Mouse (Mus musculus) heart, adult 18-20 months (tissue): ENCODE measurements around the gene Ednra. TPM values are rescaled to one million over a fixed set of nuclear protein-coding genes. Genes with fewer than 3 reads are reported as not detected.

ENCODE experiments used
- DNase-seq, 2 experiments: peaks; one replicate each; pipeline ENCODE4 v3.0.0; 2021 to 2022; ENCODE audit warnings: mixed read lengths in 1 of 2
- long read RNA-seq, 2 experiments: library from polyadenylated mRNA; stranded (forward); transcript quantifications; one replicate each; pipeline ENCODE4 v2.0.0; 2021
- total RNA-seq, 2 experiments: library from RNA; stranded (reverse); gene quantifications; 2 replicates each; pipeline ENCODE4 v1.2.3; 2021

The Ednra gene
- total RNA-seq: 10 to 100 TPM; 42.7 to 51.6 TPM
- long read RNA-seq, experiment 1, transcript Ednra-201 (8 exons, 3,625 nt): major isoform, 6 of 12 reads
- long read RNA-seq, experiment 1, partial matches to known transcripts: 4 of 12 reads
- long read RNA-seq, experiment 1, other reads (novel, unspliced or antisense): 1 of 12 reads
- long read RNA-seq, experiment 2, transcript Ednra-201 (8 exons, 3,625 nt): major isoform, 6 of 16 reads
- long read RNA-seq, experiment 2, partial matches to known transcripts: 9 of 16 reads
- long read RNA-seq, experiment 2, other reads (novel, unspliced or antisense): 0 of 16 reads

GRCm38 (mm10) chr8:77724046-77724930 lies at the start of gene Ednra:
Gene Ednra, minus strand, starts transcription at chr8:77724464.
- DNase-seq: peak; percentile 70 to 74

- no peak for DNase-seq
Measured at GRCm38 (mm10) chr8:77773831-77774230, 49.6 kb upstream of the Ednra start.

GRCm38 (mm10) chr8:77773256-77773655 lies 49.0 kb upstream of the Ednra start:
- no peak for DNase-seq

GRCm38 (mm10) chr8:77772210-77772886 lies 48.1 kb upstream of the Ednra start:
- DNase-seq: peak; percentile 19 to 52

- DNase-seq: peak in 1 of 2 experiments; percentile 4
Measured at GRCm38 (mm10) chr8:77770966-77771365, 46.7 kb upstream of the Ednra start.

- no peak for DNase-seq
Measured at GRCm38 (mm10) chr8:77768916-77769315, 44.7 kb upstream of the Ednra start.

GRCm38 (mm10) chr8:77764253-77764652 lies 40.0 kb upstream of the Ednra start:
- DNase-seq: no peak

- DNase-seq: no peak
Measured at GRCm38 (mm10) chr8:77762967-77763366, 38.7 kb upstream of the Ednra start.

- DNase-seq: no peak
Measured at GRCm38 (mm10) chr8:77755441-77755840, 31.2 kb upstream of the Ednra start.

- no peak for DNase-seq
Measured at GRCm38 (mm10) chr8:77753796-77754195, 29.5 kb upstream of the Ednra start.

GRCm38 (mm10) chr8:77752041-77752440 lies 27.8 kb upstream of the Ednra start:
- DNase-seq: no peak

GRCm38 (mm10) chr8:77750407-77750806 lies 26.1 kb upstream of the Ednra start:
- no peak for DNase-seq

- no peak for DNase-seq
Measured at GRCm38 (mm10) chr8:77744476-77744875, 20.2 kb upstream of the Ednra start.

GRCm38 (mm10) chr8:77742395-77742794 lies 18.1 kb upstream of the Ednra start:
- no peak for DNase-seq

GRCm38 (mm10) chr8:77741050-77741777 lies 16.9 kb upstream of the Ednra start:
- DNase-seq: no peak

- no peak for DNase-seq
Measured at GRCm38 (mm10) chr8:77738419-77738818, 14.2 kb upstream of the Ednra start.

- DNase-seq: no peak
Measured at GRCm38 (mm10) chr8:77737327-77737726, 13.1 kb upstream of the Ednra start.

GRCm38 (mm10) chr8:77733792-77734191 lies 9.5 kb upstream of the Ednra start:
- DNase-seq: no peak

GRCm38 (mm10) chr8:77732964-77733363 lies 8.7 kb upstream of the Ednra start:
- no peak for DNase-seq

- DNase-seq: no peak
Measured at GRCm38 (mm10) chr8:77725406-77725805, 1.1 kb upstream of the Ednra start.

GRCm38 (mm10) chr8:77723534-77724045 lies 674 bp downstream of the Ednra start:
- peak; percentile 63 to 72 for DNase-seq

GRCm38 (mm10) chr8:77723018-77723417 lies 1.2 kb downstream of the Ednra start:
- DNase-seq: no peak
